Mouse (Mus musculus): Measurements from ENCODE around the gene Hmgcs2. TPM values are rescaled to one million over a fixed set of nuclear protein-coding genes. Genes with fewer than 3 reads are reported as not detected.

Gene Hmgcs2
- total and polyA plus RNA-seq, 3 experiments: not detected

DNA sequence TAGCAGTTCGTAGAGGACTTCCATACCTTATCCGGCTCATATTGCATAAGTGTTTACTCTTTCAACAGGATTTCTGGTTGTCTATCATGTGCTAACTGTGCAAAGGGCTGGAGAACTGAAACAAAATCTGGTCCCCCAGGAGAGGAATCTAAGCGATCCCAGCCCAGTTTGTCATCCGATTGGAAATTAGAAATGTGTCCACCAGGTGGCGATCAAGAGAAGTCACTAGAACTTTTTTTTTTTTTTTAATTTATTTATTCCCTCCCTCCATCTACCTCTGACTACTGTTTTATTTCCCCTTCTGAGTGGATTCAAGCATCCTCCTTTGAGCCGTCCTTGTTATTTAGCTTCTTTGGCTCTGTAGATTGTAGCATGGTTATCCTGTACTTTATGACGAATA, 73.7 kb downstream of the Hmgcs2 start:
- in situ Hi-C loops (cut with MboI; ENCODE audit: low pct_ligation_motif_present, low pct_unique_long_range_greater_than_20kb, low sequenced_read_pairs) (no loop called here), dilution Hi-C loops (cut with MboI; ENCODE audit: extremely low pct_ligation_motif_present, extremely low pct_unique_long_range_greater_than_20kb, low sequenced_read_pairs) (no loop called here)
- Histone ChIP-seq H3K27me3 (replicated peaks) (peaks cover 3% of the 10 kb centered on the region), H3K79me2 (replicated peaks; ENCODE audit: control insufficient read depth, extremely low read depth, insufficient read depth, poor library complexity, severe bottlenecking) (no peaks in the 10 kb centered on the region), H3K4me2 (ENCODE audit: insufficient read depth, low read depth, poor library complexity, severe bottlenecking) (no peak overlapping the region), H3K36me3 (replicated peaks in 1 of 2; ENCODE audit: control insufficient read depth in 1 of 2, insufficient read depth in 1 of 2, low read length in 1 of 2) (no peaks in the 10 kb centered on the region), H3K9me3 (replicated peaks; ENCODE audit: low read length) (no peaks in the 10 kb centered on the region), H3K9ac (ENCODE audit: insufficient read depth, low read depth) (no peak overlapping the region), H3K4me3 (replicated peaks in 1 of 3; ENCODE audit: low read depth in 2 of 3, low read length in 2 of 3, poor library complexity in 1 of 3) (no peak overlapping the region), H3K27ac (ENCODE audit: insufficient read depth, low read depth) (no peak overlapping the region), H3K4me1 (ENCODE audit: control insufficient read depth in 1 of 2, insufficient read depth in 2 of 2) (peaks cover 4 to 14% of the 10 kb centered on the region in 2 experiments; a peak in 3 of 4 replicates)
- TF ChIP-seq MAFK (IDR thresholded peaks at IDR 0.05; ENCODE audit: insufficient replicate concordance, low read length): no peak
- no peak for TF ChIP-seq USF2 (conservative IDR thresholded peaks at IDR 0.05; ENCODE audit: low read depth, low read length)
- TF ChIP-seq HCFC1 (IDR thresholded peaks at IDR 0.05; ENCODE audit: low read depth, low read length): no peak
- TF ChIP-seq CHD2 (IDR thresholded peaks at IDR 0.05; ENCODE audit: low read length): no peak
- TF ChIP-seq ZNF384 (IDR thresholded peaks at IDR 0.05; ENCODE audit: low read depth, low read length): peak; percentile 98
- no peak for TF ChIP-seq ZMIZ1 (IDR thresholded peaks at IDR 0.05; ENCODE audit: low read depth, low read length)
- peak; percentile 25 to 70; a peak in 2 of 4 replicates for TF ChIP-seq CTCF (conservative IDR thresholded peaks at IDR 0.05 in 1 of 2, IDR thresholded peaks at IDR 0.05 in 1 of 2; ENCODE audit: low read depth in 2 of 2, low read length in 2 of 2)
- no peak for TF ChIP-seq PAX5 (IDR thresholded peaks at IDR 0.05; ENCODE audit: low read length)
- peak; percentile 69 for TF ChIP-seq SMC3 (IDR thresholded peaks at IDR 0.05; ENCODE audit: low read depth, low read length)
- no peak for TF ChIP-seq ELF1 (IDR thresholded peaks at IDR 0.05; ENCODE audit: low read depth, low read length)
- TF ChIP-seq UBTF (IDR thresholded peaks at IDR 0.05; ENCODE audit: low read depth, low read length): no peak
- no peak for TF ChIP-seq MYC (IDR thresholded peaks at IDR 0.05; ENCODE audit: low read depth, low read length)
- TF ChIP-seq RAD21 (IDR thresholded peaks at IDR 0.05; ENCODE audit: low read depth, low read length): peak; percentile 22
- no peak for TF ChIP-seq POLR2A (IDR thresholded peaks at IDR 0.05; ENCODE audit: low read depth, low read length)
- TF ChIP-seq EP300 (IDR thresholded peaks at IDR 0.05; ENCODE audit: low read length): no peak
- no peak for TF ChIP-seq MXI1 (IDR thresholded peaks at IDR 0.05; ENCODE audit: low read depth, low read length)
- no peak for TF ChIP-seq GABPA (IDR thresholded peaks at IDR 0.05; ENCODE audit: insufficient replicate concordance, low read depth, low read length)
- DNase-seq (ENCODE audit: extremely low read depth): peak; percentile 65

DNA sequence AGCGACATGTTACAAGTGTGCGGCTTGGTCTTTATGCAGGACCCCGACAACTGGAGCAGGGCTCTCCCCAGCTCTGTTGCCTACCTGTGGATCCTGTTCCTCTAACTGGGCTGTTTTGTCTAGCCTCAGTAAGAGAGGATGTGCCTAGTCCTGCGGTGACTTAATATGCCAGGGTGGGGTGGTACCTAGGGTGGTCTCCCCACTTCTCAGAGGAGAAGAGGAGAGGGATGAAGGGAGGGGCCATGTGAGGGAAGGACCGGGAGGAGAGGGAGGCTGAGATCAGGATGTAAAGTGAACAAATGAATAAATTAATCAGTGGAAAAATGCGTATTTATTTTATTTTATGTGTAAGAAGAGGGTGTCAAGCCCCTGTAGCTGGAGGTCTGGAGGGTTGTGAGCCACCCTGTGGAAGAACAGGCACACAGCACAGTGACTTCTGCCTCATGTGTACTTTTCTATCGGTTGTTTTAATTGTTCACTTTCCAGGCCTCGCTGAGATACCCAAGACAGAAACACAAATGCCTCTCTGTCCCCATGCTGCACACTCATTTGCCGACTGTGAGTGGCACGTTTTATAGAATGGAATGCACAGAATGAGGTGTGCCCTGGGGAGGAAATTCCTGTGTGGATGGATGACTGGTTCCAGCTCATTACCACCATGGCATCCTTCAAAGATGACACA, 75.2 kb downstream of the Hmgcs2 start:
- no peak overlapping the region for H3K9ac ChIP-seq (ENCODE audit: insufficient read depth, low read depth)
- in situ Hi-C loops (cut with MboI; ENCODE audit: low pct_ligation_motif_present, low pct_unique_long_range_greater_than_20kb, low sequenced_read_pairs) (no loop called here), dilution Hi-C loops (cut with MboI; ENCODE audit: extremely low pct_ligation_motif_present, extremely low pct_unique_long_range_greater_than_20kb, low sequenced_read_pairs) (no loop called here)
- no peak overlapping the region for H3K4me3 ChIP-seq (replicated peaks in 1 of 3; ENCODE audit: low read depth in 2 of 3, low read length in 2 of 3, poor library complexity in 1 of 3)
- H3K36me3 ChIP-seq (replicated peaks in 1 of 2; ENCODE audit: control insufficient read depth in 1 of 2, insufficient read depth in 1 of 2, low read length in 1 of 2): no peaks in the 10 kb centered on the region
- TF ChIP-seq RAD21 (IDR thresholded peaks at IDR 0.05; ENCODE audit: low read depth, low read length): no peak
- TF ChIP-seq E2F4 (IDR thresholded peaks at IDR 0.05; ENCODE audit: insufficient replicate concordance, low read depth, low read length): no peak
- peak in 1 of 2 experiments; percentile 43; a peak in 2 of 4 replicates for TF ChIP-seq CTCF (conservative IDR thresholded peaks at IDR 0.05 in 1 of 2, IDR thresholded peaks at IDR 0.05 in 1 of 2; ENCODE audit: low read depth in 2 of 2, low read length in 2 of 2)
- peak; percentile 35 for TF ChIP-seq BHLHE40 (IDR thresholded peaks at IDR 0.05; ENCODE audit: low read depth, low read length)
- peak; percentile 24 for TF ChIP-seq SMC3 (IDR thresholded peaks at IDR 0.05; ENCODE audit: low read depth, low read length)
- DNase-seq (ENCODE audit: extremely low read depth): no peak
- peaks cover 2% of the 10 kb centered on the region for H3K27me3 ChIP-seq (replicated peaks)
- H3K9me3 ChIP-seq (replicated peaks; ENCODE audit: low read length): no peaks in the 10 kb centered on the region
- H3K27ac ChIP-seq (ENCODE audit: insufficient read depth, low read depth): no peak overlapping the region
- H3K4me2 ChIP-seq (ENCODE audit: insufficient read depth, low read depth, poor library complexity, severe bottlenecking): no peak overlapping the region
- peaks cover 2 to 8% of the 10 kb centered on the region in 2 experiments; a peak in 3 of 4 replicates for H3K4me1 ChIP-seq (ENCODE audit: control insufficient read depth in 1 of 2, insufficient read depth in 2 of 2)
- H3K79me2 ChIP-seq (replicated peaks; ENCODE audit: control insufficient read depth, extremely low read depth, insufficient read depth, poor library complexity, severe bottlenecking): no peaks in the 10 kb centered on the region

Data from CH12.LX (cell line).